Mouse (Mus musculus) MEL (cell line): ENCODE results near the gene Gm49394.

Experiments
- CTCF ChIP-seq, 3 experiments: IDR thresholded peaks in 2 of 3; conservative IDR thresholded peaks in 1 of 3; 2 replicates each; pipeline ENCODE4 v1.5.1; 2011 to 2012; ENCODE audit warnings: low read length in 3 of 3, low read depth in 2 of 3, mild to moderate bottlenecking in 2 of 3, improper control_type of control experiment in 1 of 3, inconsistent platforms in 1 of 3, mixed read lengths in 1 of 3, moderate library complexity in 1 of 3; ENCODE audit not compliant: control insufficient read depth in 1 of 3, insufficient read depth in 1 of 3, poor library complexity in 1 of 3, severe bottlenecking in 1 of 3
- GABPA ChIP-seq: IDR thresholded peaks from 2 replicates; pipeline ENCODE4 v1.6.1; 2012; ENCODE audit warnings: low read depth, mild to moderate bottlenecking, inconsistent platforms, low read length, improper control_type of control experiment, moderate library complexity
- GATA1 ChIP-seq: IDR thresholded peaks from 2 replicates; pipeline ENCODE4 v1.6.1; 2011; ENCODE audit warnings: low read depth, low read length, improper control_type of control experiment
- JUND ChIP-seq: IDR thresholded peaks from 2 replicates; pipeline ENCODE4 v1.6.1; 2011; ENCODE audit warnings: low read depth, mild to moderate bottlenecking, improper control_type of control experiment, low read length
- KAT2A ChIP-seq: conservative IDR thresholded peaks from 2 replicates; pipeline ENCODE4 v1.6.1; 2012; ENCODE audit warnings: low read depth, low read length, improper control_type of control experiment, inconsistent platforms
- MYC ChIP-seq: IDR thresholded peaks from 2 replicates; pipeline ENCODE4 v1.6.1; 2011; ENCODE audit warnings: low read depth, mild to moderate bottlenecking, low read length, improper control_type of control experiment, moderate library complexity
- NRF1 ChIP-seq: IDR thresholded peaks from 2 replicates; pipeline ENCODE4 v1.6.1; 2014; ENCODE audit warnings: low read depth, mild to moderate bottlenecking, inconsistent platforms, low read length, improper control_type of control experiment, moderate library complexity; ENCODE audit not compliant: poor library complexity, insufficient read depth, severe bottlenecking
- POLR2A ChIP-seq, 2 experiments: IDR thresholded peaks; 2 replicates each; pipeline ENCODE4 v1.6.1; 2011 to 2012; ENCODE audit warnings: low read length in 2 of 2, mild to moderate bottlenecking in 2 of 2, control low read depth in 1 of 2, improper control_type of control experiment in 1 of 2, low read depth in 1 of 2, moderate library complexity in 1 of 2; ENCODE audit not compliant: control insufficient read depth in 1 of 2, insufficient read depth in 1 of 2, poor library complexity in 1 of 2
- SMC3 ChIP-seq: IDR thresholded peaks from 2 replicates; pipeline ENCODE4 v1.6.1; 2011; ENCODE audit warnings: low read depth, low read length, improper control_type of control experiment
- TAL1 ChIP-seq: IDR thresholded peaks from 2 replicates; pipeline ENCODE4 v1.6.1; 2012; ENCODE audit warnings: mild to moderate bottlenecking, inconsistent platforms, low read length, moderate library complexity, mixed read lengths
- USF1 ChIP-seq: IDR thresholded peaks from 2 replicates; pipeline ENCODE4 v1.6.1; 2014; ENCODE audit warnings: low read depth, mild to moderate bottlenecking, inconsistent platforms, low read length, improper control_type of control experiment, moderate library complexity
- ZC3H11A ChIP-seq: IDR thresholded peaks from 2 replicates; pipeline ENCODE4 v1.6.1; 2012; ENCODE audit warnings: low read depth, mild to moderate bottlenecking, inconsistent platforms, low read length, improper control_type of control experiment

DNA sequence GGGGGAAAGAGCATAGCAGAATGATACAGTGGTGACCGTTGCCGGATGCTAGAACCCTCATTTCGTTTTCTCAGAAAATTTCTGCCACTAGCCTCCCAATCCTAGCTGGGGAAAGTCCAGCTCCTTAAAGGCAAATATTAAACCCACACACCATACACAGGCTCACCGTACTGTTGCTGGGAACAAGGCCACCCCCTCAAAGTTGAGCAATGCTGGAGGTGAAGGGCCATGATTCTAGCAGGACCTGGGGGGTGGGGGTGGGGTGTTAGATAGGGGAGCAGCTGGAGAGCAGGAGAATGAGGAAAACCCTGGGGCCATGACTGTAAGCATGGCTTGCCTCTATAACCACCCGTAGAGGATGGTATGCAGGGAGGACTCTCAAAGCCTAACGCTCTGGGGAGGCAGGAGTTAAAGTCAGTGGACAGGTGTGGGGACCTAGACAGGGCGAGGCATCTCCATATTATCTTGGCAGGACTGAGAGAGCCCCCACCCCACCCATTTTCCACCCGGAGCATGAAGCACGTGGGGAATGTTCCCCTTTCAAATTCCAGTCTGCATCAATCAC, 5.2 kb downstream of the Gm49394 start:
- no peak for TF ChIP-seq NRF1
- TF ChIP-seq KAT2A = no peak
- no peak for TF ChIP-seq SMC3
- no peak for TF ChIP-seq GABPA
- TF ChIP-seq POLR2A (IDR thresholded peaks at IDR 0.05; ENCODE audit: control insufficient read depth in 1 of 2, insufficient read depth in 1 of 2, low read depth in 1 of 2, low read length in 2 of 2, poor library complexity in 1 of 2) = no peak
- no peak for TF ChIP-seq JUND
- TF ChIP-seq CTCF (IDR thresholded peaks at IDR 0.05 in 2 of 3, conservative IDR thresholded peaks at IDR 0.05 in 1 of 3; ENCODE audit: control insufficient read depth in 1 of 3, insufficient read depth in 1 of 3, low read depth in 2 of 3, low read length in 3 of 3, poor library complexity in 1 of 3, severe bottlenecking in 1 of 3) = no peak
- TF ChIP-seq USF1 = no peak
- no peak for TF ChIP-seq TAL1
- TF ChIP-seq GATA1 = no peak
- no peak for TF ChIP-seq ZC3H11A
- TF ChIP-seq MYC = no peak
